Mouse (Mus musculus) heart, adult 2 months (tissue): ENCODE measurements around the gene Gm20379.

Experiments used
- CTCF ChIP-seq: fragments of 200-600 bp; IDR thresholded peaks from 2 replicates; pipeline ENCODE4 v1.8.1; 2022; ENCODE audit warnings: antibody characterized with exemption, mild to moderate bottlenecking, moderate library complexity
- EP300 ChIP-seq: fragments of 200-500 bp; IDR thresholded peaks from 2 replicates; pipeline ENCODE4 v1.6.1; 2011; ENCODE audit warnings: low read depth, low read length, control low read depth; ENCODE audit not compliant: insufficient read depth
- POLR2A ChIP-seq: fragments of 200-500 bp; IDR thresholded peaks from 2 replicates; pipeline ENCODE4 v1.6.1; 2011; ENCODE audit warnings: mild to moderate bottlenecking, low read depth, low read length, control low read depth; ENCODE audit not compliant: insufficient read depth

GRCm38 (mm10) chr13:92277027-92277426 is 28.8 kb upstream of the Gm20379 start:
- TF ChIP-seq CTCF (no peak), POLR2A (no peak), EP300 (no peak)
